Mouse (Mus musculus): Measurements from ENCODE around the gene Hsh2d.

The Hsh2d gene

GRCm38 (mm10) chr8:72190215-72190539 lies 739 bp downstream of the Hsh2d start:
- no peak for DNase-seq (ENCODE audit: low spot score)

DNA sequence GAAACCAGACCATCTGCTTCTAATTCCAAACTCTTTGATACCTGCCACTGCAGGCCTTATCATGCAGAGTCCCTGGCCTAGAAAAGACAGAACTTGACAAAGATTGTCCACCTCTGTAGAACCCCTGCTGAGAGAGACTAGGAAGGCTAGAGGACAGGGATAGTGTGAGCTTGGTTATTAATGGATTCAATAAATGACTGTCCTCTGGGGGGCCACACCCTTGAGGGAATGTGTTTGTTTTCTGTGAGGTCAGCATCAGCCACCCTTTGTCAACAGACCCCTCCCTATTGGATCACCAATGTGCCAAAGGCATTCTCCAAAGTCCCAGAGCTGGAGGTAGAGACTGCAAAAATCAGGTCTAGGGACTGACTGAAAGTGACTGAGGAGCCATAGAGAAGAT lies 2.6 kb downstream of the Hsh2d start:
- no peak for DNase-seq (ENCODE audit: low spot score)

DNA sequence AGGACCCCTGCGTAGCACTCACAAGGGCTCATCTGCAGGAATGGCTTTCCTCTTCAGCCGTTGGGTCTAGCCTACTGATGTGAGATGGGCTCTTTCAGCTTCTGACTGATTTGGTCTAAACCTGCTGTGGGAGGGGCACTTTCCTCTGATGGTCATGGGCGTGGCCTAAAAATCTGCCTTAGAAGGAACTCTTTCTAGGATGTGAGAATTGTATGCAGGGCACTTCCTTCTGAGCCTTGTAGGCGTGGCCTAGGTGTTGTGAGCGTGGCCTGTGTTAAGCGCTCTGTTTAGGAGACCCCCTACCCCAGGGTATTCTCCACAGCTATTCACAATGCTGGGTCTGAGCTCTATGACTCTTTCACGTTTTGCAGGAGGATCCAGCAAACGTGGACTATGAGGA lies 8.6 kb downstream of the Hsh2d start:
- no peak for DNase-seq (ENCODE audit: low spot score)

DNA sequence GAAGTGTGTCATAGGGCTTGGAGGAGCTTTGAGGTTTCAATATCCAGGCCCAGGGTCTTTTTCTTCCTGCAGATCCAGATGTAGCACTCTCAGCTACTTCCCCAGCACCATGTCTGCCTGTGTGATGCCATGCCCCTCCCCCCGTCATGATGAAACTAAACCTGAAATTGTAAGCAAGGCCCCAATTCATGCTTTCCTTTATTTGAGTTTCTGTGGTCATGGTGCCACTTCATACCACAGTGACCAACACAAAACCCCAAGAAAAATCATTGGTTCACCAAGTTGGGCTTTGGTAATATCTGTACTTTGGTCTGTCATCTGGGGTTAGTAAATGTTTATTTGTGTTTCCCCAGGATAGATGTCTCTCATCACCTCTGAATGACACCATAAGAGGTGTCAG lies 19.1 kb downstream of the Hsh2d start:
- DNase-seq (ENCODE audit: low spot score): no peak

DNA sequence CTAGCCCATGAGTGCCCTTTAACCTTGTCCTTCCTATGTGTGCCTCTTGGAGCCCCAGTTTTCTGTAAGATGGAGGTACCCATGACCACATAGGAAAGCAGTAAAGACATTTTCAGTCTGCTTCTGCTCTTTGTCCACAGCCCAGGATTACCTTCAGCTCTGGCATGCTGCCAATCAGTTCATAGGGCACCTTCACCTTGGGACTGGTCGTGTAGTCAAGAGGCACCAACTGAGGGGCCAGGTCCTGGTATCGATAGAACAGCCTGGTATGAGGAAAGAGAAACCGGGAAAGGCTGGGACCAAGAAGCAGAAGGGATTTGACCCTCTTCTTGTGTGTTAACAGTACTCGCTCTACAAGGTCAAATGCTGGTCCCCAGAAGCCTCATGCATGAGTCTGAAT lies 20.8 kb downstream of the Hsh2d start:
- no peak for DNase-seq (ENCODE audit: low spot score)

- no peak for DNase-seq (ENCODE audit: low spot score)
Measured at GRCm38 (mm10) chr8:72210710-72211109, 21.3 kb downstream of the Hsh2d start.

DNA sequence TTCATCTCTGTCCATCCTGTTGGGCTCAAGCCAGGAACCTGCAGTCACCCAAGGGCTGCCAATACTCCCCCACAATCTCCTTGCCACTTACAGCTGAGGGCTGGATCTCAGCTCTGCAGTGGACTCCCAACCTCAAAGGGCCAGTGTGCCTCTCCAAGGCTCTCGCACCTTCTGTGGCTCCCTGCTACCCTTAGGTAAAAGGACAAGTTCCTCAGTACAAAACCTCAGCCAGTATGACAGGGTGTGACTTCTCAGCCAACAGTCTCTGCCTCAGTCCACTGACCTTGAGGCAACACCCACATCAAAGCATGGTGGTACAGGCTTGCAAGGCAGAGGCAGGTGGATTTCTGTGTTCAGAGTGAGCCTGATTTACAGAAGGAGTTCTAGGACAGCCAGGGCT lies 22.4 kb downstream of the Hsh2d start:
- no peak for DNase-seq (ENCODE audit: low spot score)

DNA sequence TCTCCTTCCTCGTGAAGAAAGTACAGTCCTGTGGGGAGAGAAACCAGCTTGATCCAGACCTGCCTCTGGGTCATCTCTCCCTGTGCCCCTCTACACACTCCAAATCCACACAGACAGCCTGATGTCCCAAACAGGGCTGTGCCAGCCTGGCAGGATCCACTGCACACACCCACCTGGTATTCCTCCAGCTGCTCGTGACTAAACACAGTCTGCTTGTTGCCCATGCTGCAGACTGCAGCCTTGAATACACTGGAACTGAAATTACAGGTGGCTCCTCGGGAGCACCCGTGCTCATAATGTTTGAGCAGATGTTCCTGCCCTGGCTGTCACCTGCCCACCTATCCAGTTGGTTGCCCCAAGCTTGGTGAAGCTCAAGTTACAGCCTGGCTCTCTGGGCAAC lies 23.3 kb downstream of the Hsh2d start, which contains the start of gene Cib3:
TSS of gene Cib3 (minus strand) at position 87 of the 400 bp plus-strand sequence.
- peak; percentile 17 for DNase-seq (ENCODE audit: low spot score)

DNA sequence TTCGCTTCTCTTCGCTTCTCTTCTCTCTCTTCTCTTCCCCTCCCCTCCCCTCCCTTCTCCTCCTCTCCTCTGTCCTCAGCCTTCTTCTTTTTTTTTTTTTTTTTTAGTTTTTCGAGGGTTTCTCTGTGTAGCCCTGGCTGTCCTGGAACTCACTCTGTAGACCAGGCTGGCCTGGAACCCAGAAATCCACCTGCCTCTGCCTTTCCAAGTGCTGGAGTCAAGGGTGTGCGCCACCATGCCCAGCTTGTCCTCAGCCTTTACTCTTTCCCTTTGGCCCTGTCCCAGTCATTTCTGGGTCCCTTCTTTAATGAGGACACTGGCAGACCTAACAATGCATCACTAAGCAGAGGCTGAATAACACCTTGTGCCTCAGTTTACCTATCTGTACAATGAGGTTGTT lies 24.1 kb downstream of the Hsh2d start, which contains the start of gene Gm11034:
TSS of gene Gm11034 (minus strand) at position 101 of the 400 bp plus-strand sequence.
- DNase-seq (ENCODE audit: low spot score): no peak

- no peak for DNase-seq (ENCODE audit: low spot score)
Measured at GRCm38 (mm10) chr8:72215060-72215459, 25.6 kb downstream of the Hsh2d start.

- no peak for DNase-seq (ENCODE audit: low spot score)
Measured at GRCm38 (mm10) chr8:72215871-72216270, 26.4 kb downstream of the Hsh2d start.

DNA sequence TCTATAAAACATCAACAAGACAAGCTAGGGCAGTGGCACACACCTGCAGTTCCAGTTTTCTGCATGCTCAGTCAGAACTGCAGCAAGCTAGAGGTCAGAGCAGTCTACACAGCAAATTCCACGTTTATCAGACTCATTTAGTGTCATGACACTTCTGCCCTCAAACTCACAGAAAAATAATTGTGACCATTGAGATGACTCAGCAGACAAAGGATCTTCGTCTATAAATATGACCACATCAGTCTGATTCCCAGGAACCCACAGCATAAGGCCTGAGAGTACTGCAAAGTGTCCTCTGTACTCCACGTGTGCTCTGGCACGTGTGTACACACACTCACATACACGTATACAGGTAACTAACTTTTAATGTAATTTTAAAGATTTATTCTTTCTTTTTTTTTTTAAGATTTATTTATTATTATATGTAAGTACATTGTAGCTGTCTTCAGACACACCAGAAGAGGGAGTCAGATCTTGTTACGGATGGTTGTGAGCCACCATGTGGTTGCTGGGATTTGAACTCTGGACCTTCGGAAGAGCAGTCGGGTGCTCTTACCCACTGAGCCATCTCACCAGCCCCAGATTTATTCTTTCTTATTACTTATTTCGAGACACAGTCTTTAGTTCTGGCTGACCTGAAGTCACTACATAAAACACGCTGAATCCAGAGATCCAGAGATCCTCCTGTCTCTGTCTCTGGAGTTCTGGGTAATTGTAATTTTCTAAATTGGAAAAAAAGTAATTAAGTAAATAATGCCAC lies 29.5 kb downstream of the Hsh2d start:
- DNase-seq (ENCODE audit: low spot score): no peak

DNA sequence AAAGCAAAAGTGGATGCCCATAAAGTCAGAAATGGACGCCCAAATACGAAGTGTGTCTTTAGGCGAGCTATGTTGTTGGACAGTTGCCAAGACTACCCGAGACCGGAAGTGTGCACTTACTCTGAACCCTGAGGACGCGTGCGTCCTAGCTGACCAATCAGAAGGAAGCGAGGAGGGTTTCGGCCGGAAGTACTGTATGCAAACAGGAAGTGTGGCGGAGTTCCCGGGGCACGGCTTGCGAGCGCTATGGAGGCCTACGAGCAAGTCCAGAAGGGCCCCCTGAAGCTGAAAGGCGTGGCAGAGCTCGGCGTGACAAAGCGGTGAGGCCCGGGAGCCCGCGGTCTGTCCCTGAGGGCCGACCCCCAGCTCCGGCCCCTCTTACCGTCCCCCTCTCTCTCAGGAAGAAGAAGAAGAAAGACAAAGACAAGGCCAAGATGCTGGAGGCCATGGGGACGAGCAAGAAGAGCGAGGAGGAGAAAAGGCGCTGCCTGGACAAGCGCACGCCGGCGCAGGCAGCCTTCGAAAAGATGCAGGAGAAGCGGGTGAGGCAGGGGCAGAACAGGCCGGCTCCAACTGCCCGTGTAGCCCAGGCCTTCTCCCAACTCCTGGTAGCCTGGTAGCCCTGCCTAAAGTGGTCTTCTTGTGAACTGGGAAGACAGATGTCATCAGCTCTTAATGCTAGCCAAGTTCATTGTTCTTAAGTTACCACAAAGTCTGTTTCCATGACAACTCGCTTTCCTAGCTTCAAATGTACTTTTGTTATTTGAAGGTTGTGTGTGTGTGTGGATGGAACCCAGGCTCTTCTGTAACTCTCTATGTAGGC lies 30.3 kb downstream of the Hsh2d start, which contains the start of gene Fam32a:
TSS of gene Fam32a (plus strand) at position 190 of the 823 bp plus-strand sequence.
- DNase-seq (ENCODE audit: low spot score): peak; percentile 93

GRCm38 (mm10) chr8:72220758-72221157 lies 31.3 kb downstream of the Hsh2d start:
- no peak for DNase-seq (ENCODE audit: low spot score)

GRCm38 (mm10) chr8:72222656-72223055 lies 33.2 kb downstream of the Hsh2d start:
- DNase-seq (ENCODE audit: low spot score): no peak

DNA sequence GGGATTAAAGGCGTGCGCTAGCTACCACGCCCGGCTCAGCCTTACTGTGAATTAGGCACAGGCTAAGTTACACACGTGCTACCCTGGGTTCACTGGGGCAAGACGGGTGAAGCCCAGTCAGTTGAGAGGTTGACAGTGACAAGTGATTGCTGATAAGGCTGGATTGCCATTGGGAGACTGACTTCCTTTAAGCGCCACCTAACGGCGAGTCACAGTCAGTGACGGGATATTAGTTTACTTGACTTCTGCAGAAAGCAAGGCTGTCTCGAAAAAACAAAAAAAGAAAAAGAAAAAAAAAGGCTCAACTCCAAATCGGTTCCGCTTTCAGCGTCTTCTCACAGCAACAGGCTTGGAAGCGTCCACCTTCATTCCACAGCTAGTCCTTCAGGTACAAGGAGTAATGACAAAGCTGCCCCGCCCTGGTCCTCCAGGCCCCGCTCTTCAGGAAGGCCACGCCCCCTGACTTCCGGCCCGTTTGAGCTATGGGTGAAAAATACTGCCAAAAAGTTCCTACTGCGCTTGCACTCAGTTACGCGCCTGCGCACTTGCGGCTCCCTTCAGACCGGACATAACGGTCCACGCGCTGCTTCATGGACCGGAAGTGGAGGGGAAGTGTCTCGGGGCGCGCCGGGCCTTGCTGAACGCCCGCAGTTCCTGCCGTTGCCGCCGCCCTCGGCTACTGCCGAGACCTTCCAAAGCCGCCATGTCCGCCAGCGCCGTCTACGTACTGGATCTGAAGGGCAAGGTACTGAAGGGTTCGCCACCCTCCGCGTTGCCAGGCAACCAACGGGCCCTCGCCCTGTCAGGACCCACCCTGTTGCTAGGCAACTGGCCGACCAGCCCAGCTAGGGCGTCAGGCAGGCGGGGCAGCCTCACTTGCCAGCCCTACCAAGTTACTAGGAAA lies 50.3 kb downstream of the Hsh2d start, which contains the start of gene Ap1m1:
TSS of gene Ap1m1 (plus strand) at position 520 of the 904 bp plus-strand sequence.
- DNase-seq (ENCODE audit: low spot score): peak; percentile 98

DNA sequence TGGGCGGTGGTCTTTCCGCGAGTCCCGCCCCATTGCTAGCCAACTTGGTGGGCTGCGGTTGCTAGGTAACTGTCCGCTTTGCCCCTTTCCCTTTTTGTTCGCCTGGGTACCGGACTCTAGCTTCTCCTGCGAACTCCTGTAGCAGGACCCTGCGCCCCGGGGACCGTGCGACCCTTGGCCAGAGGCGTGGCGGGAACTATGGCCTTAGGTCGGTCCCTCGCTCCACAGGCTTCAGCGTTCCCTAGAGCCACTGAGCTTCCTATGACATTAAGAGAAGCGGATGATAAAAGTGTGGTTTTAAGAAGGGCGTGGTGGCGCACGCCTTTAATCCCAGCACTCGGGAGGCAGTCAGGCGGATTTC lies 50.9 kb downstream of the Hsh2d start:
- DNase-seq (ENCODE audit: low spot score): peak; percentile 34

- no peak for DNase-seq (ENCODE audit: low spot score)
Measured at GRCm38 (mm10) chr8:72240951-72241350, 51.5 kb downstream of the Hsh2d start.

DNA sequence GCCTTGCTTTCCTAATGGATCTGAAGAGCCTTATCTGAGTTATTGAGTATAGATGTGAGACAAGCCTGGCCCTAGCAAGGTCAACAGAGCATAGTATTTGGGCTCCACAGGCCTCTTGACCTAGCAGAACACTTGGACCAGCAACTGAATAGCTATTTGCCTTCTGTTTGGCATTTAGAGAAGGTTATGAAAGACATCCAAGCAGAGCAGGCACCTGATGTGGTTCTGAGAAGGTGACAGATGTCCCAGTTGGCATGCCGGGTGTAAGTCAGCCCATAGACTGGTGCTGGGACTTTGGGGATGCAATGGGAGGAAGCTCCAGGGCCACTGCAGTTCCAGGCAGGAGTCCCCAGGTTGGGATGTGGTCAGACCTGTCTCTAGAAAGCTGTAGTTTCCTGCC lies 52.8 kb downstream of the Hsh2d start:
- no peak for DNase-seq (ENCODE audit: low spot score)

DNA sequence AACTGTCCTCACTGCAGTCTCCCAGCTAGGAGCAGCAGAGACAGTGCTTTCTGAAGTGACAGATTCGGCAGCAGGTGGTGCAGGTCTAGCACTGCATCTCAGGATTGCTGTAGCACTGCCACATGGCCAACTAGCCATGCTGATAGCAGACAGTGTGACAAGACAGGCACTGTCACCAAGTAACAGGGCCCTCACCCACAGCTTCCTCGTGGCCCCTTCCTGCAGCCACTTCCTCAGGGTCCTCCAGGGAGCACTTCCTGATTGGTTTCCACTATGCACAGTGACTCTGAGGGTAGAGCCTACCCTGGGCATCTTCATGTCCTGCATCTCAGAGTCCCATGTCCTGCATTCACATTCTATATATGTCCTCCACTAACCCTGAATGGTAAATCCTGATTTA lies 55.2 kb downstream of the Hsh2d start:
- DNase-seq (ENCODE audit: low spot score): no peak
